Mouse (Mus musculus) heart, postnatal 0 days (tissue): ENCODE measurements at regions not wholly inside any gene's neighbourhood (a gene's known extent, or its start where the extent isn't known, plus 50 kb on each side); places are given as distances from the start of the nearest gene placed in this dataset.

Experiments used
- ATAC-seq: fragments of 200-750 bp; cut with Nextera tagmentation; 2 replicates; pipeline ENCODE4 v1.8.0; 2017; ENCODE audit warnings: low read depth, moderate number of reproducible peaks, moderate library complexity; ENCODE audit not compliant: insufficient read depth
- DNase-seq: peaks from one replicate; pipeline ENCODE4 v3.0.0-alpha.2; 2016; ENCODE audit warnings: low spot score
- H3K27ac ChIP-seq: fragments of 300-500 bp; sonication (generic); 2 replicates; pipeline ENCODE4 v1.5.1; 2014; ENCODE audit warnings: low read depth, mild to moderate bottlenecking
- H3K27me3 ChIP-seq: fragments of 300-500 bp; sonication (generic); 2 replicates; pipeline ENCODE4 v1.6.1; 2014; ENCODE audit warnings: low read length, mixed read lengths; ENCODE audit not compliant: control insufficient read depth, insufficient read depth
- H3K36me3 ChIP-seq: fragments of 300-500 bp; sonication (generic); replicated peaks from 2 replicates; pipeline ENCODE4 v1.6.1; 2014; ENCODE audit warnings: low read length, mixed read lengths; ENCODE audit not compliant: control insufficient read depth, insufficient read depth
- H3K4me1 ChIP-seq: fragments of 300-500 bp; sonication (generic); 2 replicates; pipeline ENCODE4 v1.6.1; 2014; ENCODE audit warnings: antibody characterized with exemption; ENCODE audit not compliant: control insufficient read depth, insufficient read depth
- H3K4me2 ChIP-seq: fragments of 300-500 bp; sonication (generic); 2 replicates; pipeline ENCODE4 v1.6.1; 2014; ENCODE audit warnings: low read depth, mild to moderate bottlenecking, low read length, moderate library complexity
- H3K4me3 ChIP-seq: fragments of 300-500 bp; sonication (generic); 2 replicates; pipeline ENCODE4 v1.5.1; 2014; ENCODE audit warnings: low read depth, low read length
- H3K9ac ChIP-seq: fragments of 300-500 bp; sonication (generic); replicated peaks from 2 replicates; pipeline ENCODE4 v1.6.1; 2014; ENCODE audit warnings: low read depth, low read length, mixed read lengths
- H3K9me3 ChIP-seq: fragments of 300-500 bp; sonication (generic); replicated peaks from 2 replicates; pipeline ENCODE4 v1.6.1; 2016; ENCODE audit warnings: low read length; ENCODE audit not compliant: control insufficient read depth
- CTCF ChIP-seq: IDR thresholded peaks from 2 replicates; pipeline ENCODE4 v1.5.1; 2016; ENCODE audit warnings: antibody characterized with exemption, control low read depth, low read depth
- EP300 ChIP-seq: IDR thresholded peaks from 2 replicates; pipeline ENCODE4 v1.6.1; 2016; ENCODE audit warnings: antibody characterized with exemption, low read depth
- WGBS: fragments of 180-500 bp; shearing (Covaris S2); extraction: QIAGEN DNeasy Blood & Tissue Kit; methylation state at CpG from one replicate; pipeline ENCODE4 v1.1.7; 2014; 5-methylcytosine and 5-hydroxymethylcytosine counted together

- Histone ChIP-seq H3K27ac (no peak overlapping the region), H3K9me3 (no peaks in the 10 kb centered on the region), H3K36me3 (no peaks in the 10 kb centered on the region), H3K4me3 (no peak overlapping the region), H3K4me1 (no peaks in the 10 kb centered on the region), H3K9ac (no peak overlapping the region), H3K4me2 (no peak overlapping the region), H3K27me3 (no peaks in the 10 kb centered on the region)
- DNase-seq (no peak), ATAC-seq (no peak)
- 58% methylated on average over 6 of the region's 6 CpGs for WGBS
- TF ChIP-seq EP300 (no peak), CTCF (no peak)
Observed at GRCm38 (mm10) chr12:31170111-31170510, 70.5 kb upstream of the Gm6993 start.

- no peak for ATAC-seq
- TF ChIP-seq CTCF (no peak), EP300 (no peak)
Observed at GRCm38 (mm10) chr12:31170546-31171160, 69.9 kb upstream of the Gm6993 start.

DNA sequence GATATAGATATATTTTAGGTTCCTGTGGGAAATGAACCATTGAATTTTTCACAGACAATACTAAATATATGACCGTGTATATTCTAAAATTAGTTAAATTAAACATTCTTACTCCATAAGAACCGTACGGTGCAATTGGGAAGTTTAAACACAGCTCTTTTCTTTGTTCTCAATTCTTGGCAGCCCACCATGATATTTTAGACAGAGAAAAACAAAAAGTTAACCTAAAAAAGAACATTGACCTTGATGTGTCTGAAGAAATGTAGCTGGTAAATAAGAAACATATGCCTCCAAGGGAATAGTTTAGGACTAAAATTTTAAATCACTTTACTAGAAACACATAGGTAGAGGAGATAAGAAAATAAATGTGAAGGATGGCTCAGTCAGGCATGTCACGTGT is 68.6 kb upstream of the Gm6993 start:
- Histone ChIP-seq H3K36me3 (no peaks in the 10 kb centered on the region), H3K27me3 (no peaks in the 10 kb centered on the region), H3K4me2 (no peak overlapping the region), H3K4me1 (no peaks in the 10 kb centered on the region), H3K9me3 (no peaks in the 10 kb centered on the region), H3K27ac (no peak overlapping the region), H3K9ac (no peak overlapping the region), H3K4me3 (no peak overlapping the region)
- ATAC-seq (no peak), DNase-seq (no peak)
- 68% methylated on average over 4 of the region's 4 CpGs for WGBS
- TF ChIP-seq EP300, result no peak
- no peak for TF ChIP-seq CTCF

More at GRCm38 (mm10) chr12:31170546-31171160, 69.9 kb upstream of the Gm6993 start:
- no peak for DNase-seq
- no peaks in the 10 kb centered on the region for H3K9me3 ChIP-seq
- 70% methylated on average over 10 of the region's 10 CpGs for WGBS
- no peak overlapping the region for H3K9ac ChIP-seq
- H3K4me2 ChIP-seq, result no peak overlapping the region
- no peaks in the 10 kb centered on the region for H3K36me3 ChIP-seq
- no peaks in the 10 kb centered on the region for H3K27me3 ChIP-seq
- no peak overlapping the region for H3K27ac ChIP-seq
- no peak overlapping the region for H3K4me3 ChIP-seq
- no peaks in the 10 kb centered on the region for H3K4me1 ChIP-seq

- no peak overlapping the region for H3K27ac ChIP-seq
- no peaks in the 10 kb centered on the region for H3K36me3 ChIP-seq
- no peak overlapping the region for H3K9ac ChIP-seq
- H3K9me3 ChIP-seq, result no peaks in the 10 kb centered on the region
- WGBS, result 86% methylated on average over 4 of the region's 4 CpGs
- TF ChIP-seq EP300 (no peak), CTCF (no peak)
- no peaks in the 10 kb centered on the region for H3K4me1 ChIP-seq
- H3K4me2 ChIP-seq, result no peak overlapping the region
- ATAC-seq (no peak), DNase-seq (no peak)
- no peaks in the 10 kb centered on the region for H3K27me3 ChIP-seq
- H3K4me3 ChIP-seq, result no peak overlapping the region
Observed at GRCm38 (mm10) chr12:31172451-31173318, 67.9 kb upstream of the Gm6993 start.

DNA sequence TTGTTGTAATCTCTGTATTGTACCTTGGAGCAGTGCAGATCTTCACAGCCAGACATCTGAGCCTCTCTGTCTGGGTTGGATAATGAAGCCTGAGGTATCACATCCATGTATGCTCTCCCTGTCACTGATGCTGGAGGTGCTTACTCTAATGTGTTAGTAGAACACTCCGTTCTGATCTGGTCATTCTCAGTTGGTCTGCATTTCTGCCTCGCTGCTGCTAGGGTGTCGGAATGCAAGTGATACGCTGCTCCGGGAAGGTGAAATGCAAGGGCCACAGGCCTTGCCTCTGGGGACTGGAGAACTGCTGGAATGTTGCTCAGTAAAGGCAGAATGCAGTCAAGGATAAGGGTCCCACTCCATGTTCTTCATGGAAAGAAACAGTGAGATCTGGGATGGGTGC is 67.1 kb upstream of the Gm6993 start:
- H3K4me2 ChIP-seq, result no peak overlapping the region
- peak; percentile 62; the same call in 1 of the 2 replicates for ATAC-seq
- 46% methylated on average over 5 of the region's 5 CpGs for WGBS
- no peaks in the 10 kb centered on the region for H3K4me1 ChIP-seq
- H3K27me3 ChIP-seq, result no peaks in the 10 kb centered on the region
- TF ChIP-seq EP300, result no peak
- TF ChIP-seq CTCF, result no peak
- no peaks in the 10 kb centered on the region for H3K9me3 ChIP-seq
- DNase-seq, result no peak
- no peak overlapping the region for H3K4me3 ChIP-seq
- H3K9ac ChIP-seq, result no peak overlapping the region
- no peaks in the 10 kb centered on the region for H3K36me3 ChIP-seq
- H3K27ac ChIP-seq, result no peak overlapping the region
